Mouse (Mus musculus) CH12.LX (cell line): Measurements from ENCODE around the gene Hamp2.

Experiments used
- CHD2 ChIP-seq: IDR thresholded peaks from 2 replicates; pipeline ENCODE4 v1.6.1; 2011; ENCODE audit warnings: low read length, improper control_type of control experiment
- CTCF ChIP-seq, 2 experiments: IDR thresholded peaks in 1 of 2; conservative IDR thresholded peaks in 1 of 2; 2 replicates each; pipeline ENCODE4 v1.5.1; 2011 to 2012; ENCODE audit warnings: low read depth in 2 of 2, low read length in 2 of 2, improper control_type of control experiment in 1 of 2, inconsistent platforms in 1 of 2, mild to moderate bottlenecking in 1 of 2, moderate library complexity in 1 of 2
- EP300 ChIP-seq: IDR thresholded peaks from 2 replicates; pipeline ENCODE4 v1.6.1; 2011; ENCODE audit warnings: low read length, improper control_type of control experiment
- POLR2A ChIP-seq: IDR thresholded peaks from 2 replicates; pipeline ENCODE4 v1.6.1; 2011; ENCODE audit warnings: low read depth, mild to moderate bottlenecking, improper control_type of control experiment, low read length

DNA sequence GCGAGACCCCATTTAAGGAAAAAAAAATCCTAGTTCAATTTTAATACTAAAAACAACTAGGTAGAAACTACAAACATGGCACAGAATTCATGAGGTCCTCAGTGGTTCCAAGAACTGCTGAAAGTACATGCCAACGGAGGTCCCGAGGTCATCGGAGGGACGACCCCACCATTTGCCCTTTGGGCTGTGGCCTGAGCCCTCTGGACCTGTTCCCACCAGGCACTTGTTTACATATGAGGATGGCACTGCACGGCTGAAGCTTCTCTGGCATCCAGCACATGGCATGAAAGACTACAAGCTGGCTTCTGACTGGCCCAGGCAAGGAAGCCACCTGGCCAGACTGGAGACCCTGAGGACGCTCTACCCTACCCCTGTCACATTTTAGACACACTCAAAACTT, 39.9 kb upstream of the Hamp2 start:
- no peak for TF ChIP-seq EP300
- TF ChIP-seq CHD2: no peak
- no peak for TF ChIP-seq POLR2A
- no peak for TF ChIP-seq CTCF (conservative IDR thresholded peaks at IDR 0.05 in 1 of 2, IDR thresholded peaks at IDR 0.05 in 1 of 2; ENCODE audit: low read depth in 2 of 2, low read length in 2 of 2)
